Mouse (Mus musculus): ENCODE data around the gene Pla2g5. TPM values are rescaled to one million over a fixed set of nuclear protein-coding genes. Genes with fewer than 3 reads are reported as not detected.

Pla2g5 gene
- polyA plus RNA-seq, 1 experiment from 2014 or later = 0.66 TPM

- H3K27ac ChIP-seq = no peak overlapping the region
- DNase-seq (ENCODE audit: extremely low spot score, low spot score) = no peak
- H3K9me3 ChIP-seq = no peaks in the 10 kb centered on the region
- 91% methylated on average over 9 of the region's 9 CpGs for WGBS
- no peaks in the 10 kb centered on the region for H3K27me3 ChIP-seq (ENCODE audit: poor library complexity, severe bottlenecking)
- no peaks in the 10 kb centered on the region for H3K4me1 ChIP-seq
- H3K36me3 ChIP-seq (replicated peaks) = no peaks in the 10 kb centered on the region
- no peak overlapping the region for H3K4me3 ChIP-seq
Observed at GRCm38 (mm10) chr4:138754432-138754831, 108.8 kb downstream of the Pla2g5 start.

GRCm38 (mm10) chr4:138753608-138754007 is 109.7 kb downstream of the Pla2g5 start:
- Histone ChIP-seq H3K36me3 (replicated peaks) (no peaks in the 10 kb centered on the region), H3K27ac (no peak overlapping the region), H3K9me3 (no peaks in the 10 kb centered on the region), H3K4me1 (no peaks in the 10 kb centered on the region), H3K4me3 (no peak overlapping the region), H3K27me3 (ENCODE audit: poor library complexity, severe bottlenecking) (no peaks in the 10 kb centered on the region)
- no peak for DNase-seq (ENCODE audit: extremely low spot score, low spot score)
- WGBS = 89% methylated on average over 3 of the region's 3 CpGs

- no peaks in the 10 kb centered on the region for H3K36me3 ChIP-seq (replicated peaks)
- no peaks in the 10 kb centered on the region for H3K27me3 ChIP-seq (ENCODE audit: poor library complexity, severe bottlenecking)
- H3K4me3 ChIP-seq = no peak overlapping the region
- no peaks in the 10 kb centered on the region for H3K9me3 ChIP-seq
- no peak for DNase-seq (ENCODE audit: extremely low spot score, low spot score)
- H3K27ac ChIP-seq = no peak overlapping the region
- H3K4me1 ChIP-seq = peaks cover 1% of the 10 kb centered on the region; the same call in 1 of the 2 replicates
- 91% methylated on average over 6 of the region's 6 CpGs for WGBS
Observed at GRCm38 (mm10) chr4:138752603-138753002, 110.7 kb downstream of the Pla2g5 start.

Other genes starting within 250 kb of the Pla2g5 start
- gene Vwa5b1, start 227.6 kb downstream of the Pla2g5 start, polyA plus RNA-seq (2016; fragmentation: Nextera tagmentation; extraction: Ambion mirVana) = 0.17 and 0.43 TPM in 2 replicates
- 0.33 and 0.57 TPM in 2 replicates for gene Pla2g2c, start 138.7 kb downstream of the Pla2g5 start, polyA plus RNA-seq (2016; fragmentation: Nextera tagmentation; extraction: Ambion mirVana)
- gene Ubxn10, start 126.3 kb downstream of the Pla2g5 start, polyA plus RNA-seq (2016; fragmentation: Nextera tagmentation; extraction: Ambion mirVana) = 1.0 and 1.4 TPM in 2 replicates
- not detected in 2 replicates for gene Pla2g2f, start 105.9 kb downstream of the Pla2g5 start, polyA plus RNA-seq (2016; fragmentation: Nextera tagmentation; extraction: Ambion mirVana)
- 0.15 TPM in 1 of 2 replicates, not detected in the other for gene Pla2g2d, start 87.7 kb downstream of the Pla2g5 start, polyA plus RNA-seq (2016; fragmentation: Nextera tagmentation; extraction: Ambion mirVana)
- gene Gm13030, start 10.5 kb upstream of the Pla2g5 start, polyA plus RNA-seq (2016; fragmentation: Nextera tagmentation; extraction: Ambion mirVana) = not detected in 2 replicates
- not detected in 2 replicates for gene Pla2g2e, start 14.5 kb upstream of the Pla2g5 start, polyA plus RNA-seq (2016; fragmentation: Nextera tagmentation; extraction: Ambion mirVana)
- 3.5 TPM in 2 replicates for gene Otud3, start 50.5 kb upstream of the Pla2g5 start, polyA plus RNA-seq (2016; fragmentation: Nextera tagmentation; extraction: Ambion mirVana)
- not detected in 2 replicates for gene Rnf186, start 103.6 kb upstream of the Pla2g5 start, polyA plus RNA-seq (2016; fragmentation: Nextera tagmentation; extraction: Ambion mirVana)
- gene Tmco4, start 109.4 kb upstream of the Pla2g5 start, polyA plus RNA-seq (2016; fragmentation: Nextera tagmentation; extraction: Ambion mirVana) = 0.90 and 1.0 TPM in 2 replicates
- gene Htr6, start 212.1 kb upstream of the Pla2g5 start, polyA plus RNA-seq (2016; fragmentation: Nextera tagmentation; extraction: Ambion mirVana) = 0.07 and 0.12 TPM in 2 replicates
- gene Nbl1, start 229.5 kb upstream of the Pla2g5 start, polyA plus RNA-seq (2016; fragmentation: Nextera tagmentation; extraction: Ambion mirVana) = 19.6 and 22.7 TPM in 2 replicates